Comparison of ENCODE assay signal across 26 mouse cellular contexts in genomic region chr9:55368011-55368410, GRCm38 (mm10). TPM values are rescaled to one million over a fixed set of nuclear protein-coding genes. Genes with fewer than 3 reads are reported as not detected.
DNase-seq lines count a peak whose midpoint lies in the region; ATAC-seq lines count a peak whose summit lies in the region.
"Had no signal": no experiment of that assay in that cellular context is flagged by ENCODE, and none has a peak within 500 bp of the region (broad histone marks: within the 10 kb centered on the region; RNA-seq: fewer than 3 reads in every experiment).

No protein-coding gene starts in this region.

- peak; percentile 14 for DNase-seq in embryo, embryonic 10 days (ENCODE audit: low spot score)
- no peak for DNase-seq in embryo, embryonic 9.5 days (ENCODE audit: extremely low spot score)
- DNase-seq in kidney, adult 9 months = no peak
- DNase-seq in kidney, adult 8-10 months = no peak
- peak; percentile 6 for DNase-seq in mesoderm, embryonic 11.5 days (ENCODE audit: low read depth, low spot score)
- DNase-seq: adrenal gland, adult 8-10 months; adrenal gland, postnatal 14 days; adrenal gland, postnatal 36 days; B cell, adult 2 months; cerebellum, adult 11-12 months; cerebellum, adult 2 months; cerebellum, adult 9-10 months; cerebellum, postnatal 10 days; cerebellum, postnatal 25 days; embryo, embryonic 11 days; forebrain, postnatal 0 days had no signal

- no peaks in the 10 kb centered on the region for H3K9me3 ChIP-seq in kidney, embryonic 14.5 days (ENCODE audit: control insufficient read depth, low read length)
- H3K9me3 ChIP-seq in kidney, embryonic 16.5 days (ENCODE audit: low read length) = no peaks in the 10 kb centered on the region
- H3K9me3 ChIP-seq: embryonic facial prominence, embryonic 10.5 days; embryonic facial prominence, embryonic 12.5 days; forebrain, embryonic 13.5 days; forebrain, embryonic 15.5 days; G1E had no signal

- no peaks in the 10 kb centered on the region for H3K4me1 ChIP-seq in kidney, embryonic 14.5 days (ENCODE audit: control insufficient read depth, insufficient read depth, low read length)
- 0 out of 2 replicates have a peak, but pooled peaks cover 2% of the 10 kb centered on the region for H3K4me1 ChIP-seq in kidney, embryonic 16.5 days (ENCODE audit: insufficient read depth, low read length)
- H3K4me1 ChIP-seq: embryonic facial prominence, embryonic 12.5 days; forebrain, embryonic 13.5 days; forebrain, embryonic 15.5 days had no signal

- no peaks in the 10 kb centered on the region for H3K36me3 ChIP-seq in kidney, embryonic 14.5 days (ENCODE audit: control insufficient read depth, insufficient read depth, low read length)
- no peaks in the 10 kb centered on the region for H3K36me3 ChIP-seq in kidney, embryonic 16.5 days (ENCODE audit: insufficient read depth, low read length)
- H3K36me3 ChIP-seq: embryonic facial prominence, embryonic 10.5 days; embryonic facial prominence, embryonic 12.5 days; forebrain, embryonic 15.5 days; G1E had no signal

- no peak overlapping the region for H3K4me2 ChIP-seq in kidney, embryonic 14.5 days (replicated peaks; ENCODE audit: low read depth, low read length)
- H3K4me2 ChIP-seq in kidney, embryonic 16.5 days (replicated peaks; ENCODE audit: low read depth, low read length) = no peak overlapping the region
- H3K4me2 ChIP-seq: embryonic facial prominence, embryonic 12.5 days; forebrain, embryonic 13.5 days; forebrain, embryonic 15.5 days had no signal

- H3K9ac ChIP-seq in kidney, embryonic 14.5 days (ENCODE audit: low read depth, low read length) = no peak overlapping the region
- no peak overlapping the region for H3K9ac ChIP-seq in kidney, embryonic 16.5 days (replicated peaks; ENCODE audit: low read length)
- H3K9ac ChIP-seq: embryonic facial prominence, embryonic 12.5 days; forebrain, embryonic 13.5 days; forebrain, embryonic 15.5 days; forebrain, postnatal 0 days had no signal

- WGBS in kidney, embryonic 14.5 days = 13% methylated on average over 3 of the region's 3 CpGs
- WGBS in kidney, embryonic 16.5 days = 15% methylated on average over 3 of the region's 3 CpGs

- no peak overlapping the region for H3K4me3 ChIP-seq in kidney, embryonic 14.5 days (ENCODE audit: low read length)
- H3K4me3 ChIP-seq in kidney, embryonic 16.5 days (ENCODE audit: low read length) = no peak overlapping the region
- H3K4me3 ChIP-seq: embryonic facial prominence, embryonic 10.5 days; embryonic facial prominence, embryonic 12.5 days; forebrain, embryonic 13.5 days; forebrain, embryonic 15.5 days had no signal

- 0 out of 2 replicates have a peak, but pooled peaks have one; percentile 55 for ATAC-seq in kidney, embryonic 14.5 days (ENCODE audit: low FRiP score, low TSS enrichment)
- peak; percentile 54; the same call in 1 of the 2 replicates for ATAC-seq in kidney, embryonic 16.5 days (ENCODE audit: low FRiP score, low TSS enrichment)
- ATAC-seq: activated CD4-positive, CD25-positive, alpha-beta regulatory T cell, adult 4 months; CD4-positive, CD25-positive, alpha-beta regulatory T cell, adult 4 months; forebrain, embryonic 13.5 days; forebrain, embryonic 15.5 days; forebrain, postnatal 0 days; Patski had no signal

- H3K27me3 ChIP-seq in kidney, embryonic 14.5 days (ENCODE audit: control insufficient read depth, insufficient read depth, low read length) = 0 out of 2 replicates have a peak, but pooled peaks cover 8% of the 10 kb centered on the region
- peaks cover 3% of the 10 kb centered on the region; the same call in 1 of the 2 replicates for H3K27me3 ChIP-seq in kidney, embryonic 16.5 days (ENCODE audit: insufficient read depth, low read length)
- H3K27me3 ChIP-seq: embryonic facial prominence, embryonic 12.5 days; forebrain, embryonic 13.5 days; forebrain, embryonic 15.5 days had no signal

- no peak overlapping the region for H3K27ac ChIP-seq in kidney, embryonic 14.5 days (ENCODE audit: low read depth, low read length)
- no peak overlapping the region for H3K27ac ChIP-seq in kidney, embryonic 16.5 days (ENCODE audit: low read length)
- H3K27ac ChIP-seq: embryonic facial prominence, embryonic 10.5 days; embryonic facial prominence, embryonic 12.5 days; forebrain, embryonic 13.5 days; forebrain, embryonic 15.5 days had no signal

RNA-seq across cellular contexts. Expression of gene Tmem266, which starts 41.3 kb away (rescaled TPM):
- polyA plus RNA-seq in kidney, embryonic 14.5 days (2014; fragmentation: Nextera tagmentation; extraction: Ambion mirVana) = 0.09 and 0.39 TPM in 2 replicates
- 0.32 and 0.47 TPM in 2 replicates for polyA plus RNA-seq in kidney, embryonic 16.5 days (2015; fragmentation: Nextera tagmentation; extraction: Ambion mirVana)
- polyA plus RNA-seq: activated CD4-positive, CD25-positive, alpha-beta regulatory T cell, adult 4 months; CD4-positive, CD25-positive, alpha-beta regulatory T cell, adult 4 months had no signal

RNA-seq across cellular contexts. Expression of gene Nrg4, which starts 41.4 kb away (rescaled TPM):
- 0.86 and 1.3 TPM in 2 replicates for polyA plus RNA-seq in kidney, embryonic 14.5 days (2014; fragmentation: Nextera tagmentation; extraction: Ambion mirVana)
- polyA plus RNA-seq in kidney, embryonic 16.5 days (2015; fragmentation: Nextera tagmentation; extraction: Ambion mirVana) = 0.71 and 0.95 TPM in 2 replicates
- polyA plus RNA-seq: G1E had no signal

Comparison
In these comparisons a context has a peak if more than half of its experiments do, and no peak if none do; other contexts are left out.
1. DNase-seq: peak in embryo, embryonic 10 days (single experiment) and mesoderm, embryonic 11.5 days (single experiment); none in embryo, embryonic 9.5 days (single experiment), kidney, adult 9 months (single experiment) and kidney, adult 8-10 months (0 of 2).